Mouse (Mus musculus) left cerebral cortex, adult 11 months (tissue): ENCODE measurements around the gene Ccna1.

Experiments used
- DNase-seq: peaks from one replicate; pipeline ENCODE4 v3.0.0; 2022; ENCODE audit warnings: low spot score

The Ccna1 gene

DNA sequence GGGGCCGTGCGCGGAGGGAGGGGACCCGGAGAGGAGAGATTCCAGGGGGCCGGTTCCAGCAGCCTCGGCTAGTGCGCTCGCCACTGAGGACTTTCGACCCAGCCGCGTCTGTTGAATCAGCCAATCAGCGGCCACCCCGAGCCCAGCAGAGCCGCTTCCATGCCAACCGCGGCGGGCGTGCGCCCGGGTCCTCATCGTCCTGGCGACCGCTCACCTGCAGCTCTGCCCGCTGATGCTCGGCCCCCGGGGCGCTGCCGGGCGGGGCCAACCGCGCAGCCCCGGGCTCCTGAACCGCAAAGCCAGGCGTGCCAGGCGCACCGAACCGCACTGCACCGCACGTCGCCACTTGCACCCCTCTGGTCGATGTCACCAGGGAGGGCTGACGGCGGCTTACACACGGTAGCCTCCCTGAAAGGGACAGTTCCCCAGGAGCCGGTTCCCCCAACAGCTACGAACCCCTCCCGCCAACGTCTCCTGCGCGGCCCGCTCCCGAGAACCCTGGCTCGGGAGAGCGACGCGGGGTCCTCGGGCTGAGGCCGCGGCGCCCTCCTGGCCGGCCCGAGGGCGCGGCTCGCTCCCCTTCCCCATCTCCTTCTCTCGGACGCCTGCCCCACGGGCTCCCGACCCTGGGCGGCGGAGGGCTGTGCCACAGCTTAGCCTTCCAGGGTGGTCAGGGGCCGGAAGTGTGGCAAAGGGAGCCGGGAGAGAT is at the start of gene Ccna1:
Gene Ccna1 (minus strand): TSS at position 464 of the 709 bp plus-strand sequence.
- DNase-seq, result no peak

GRCm38 (mm10) chr3:55101092-55101491 is 45.8 kb upstream of the Ccna1 start:
- no peak for DNase-seq

- DNase-seq, result no peak
These were observed 43.7 kb upstream of the Ccna1 start for GRCm38 (mm10) chr3:55098990-55099389.

GRCm38 (mm10) chr3:55098014-55098413 is 42.7 kb upstream of the Ccna1 start:
- DNase-seq, result no peak

GRCm38 (mm10) chr3:55097186-55097585 is 41.9 kb upstream of the Ccna1 start:
- DNase-seq, result no peak

- DNase-seq, result no peak
These were observed 41.3 kb upstream of the Ccna1 start for GRCm38 (mm10) chr3:55096655-55097005.

GRCm38 (mm10) chr3:55095968-55096654 is 40.8 kb upstream of the Ccna1 start:
- peak; percentile 53 for DNase-seq

GRCm38 (mm10) chr3:55093161-55093560 is 37.9 kb upstream of the Ccna1 start:
- no peak for DNase-seq

DNA sequence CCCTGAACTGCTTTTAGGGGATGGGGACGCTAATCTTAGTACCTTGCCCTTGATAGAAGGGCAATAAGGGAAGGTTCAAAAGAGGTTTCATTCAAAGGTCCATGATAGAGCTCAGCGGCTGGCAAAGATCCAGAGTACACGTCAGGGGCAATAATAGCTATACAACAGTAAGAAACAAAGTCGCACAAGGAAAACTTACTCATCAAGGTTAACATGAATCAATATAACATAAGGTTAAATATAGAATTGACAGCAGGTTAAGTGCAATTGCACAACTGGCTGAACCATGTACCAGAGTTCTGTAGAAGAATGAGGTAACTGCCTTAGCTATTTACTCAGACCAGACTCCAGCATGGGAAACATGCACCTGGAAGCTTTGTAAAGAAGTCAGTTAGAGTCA is 34.0 kb upstream of the Ccna1 start:
- DNase-seq, result no peak

GRCm38 (mm10) chr3:55088843-55089242 is 33.5 kb upstream of the Ccna1 start:
- DNase-seq, result no peak

GRCm38 (mm10) chr3:55088359-55088758 is 33.1 kb upstream of the Ccna1 start:
- DNase-seq, result no peak

- DNase-seq, result no peak
These were observed 32.1 kb upstream of the Ccna1 start for GRCm38 (mm10) chr3:55087360-55087759.

GRCm38 (mm10) chr3:55086948-55087347 is 31.6 kb upstream of the Ccna1 start:
- DNase-seq, result no peak

- DNase-seq, result no peak
These were observed 30.4 kb upstream of the Ccna1 start for GRCm38 (mm10) chr3:55085716-55086115.

DNA sequence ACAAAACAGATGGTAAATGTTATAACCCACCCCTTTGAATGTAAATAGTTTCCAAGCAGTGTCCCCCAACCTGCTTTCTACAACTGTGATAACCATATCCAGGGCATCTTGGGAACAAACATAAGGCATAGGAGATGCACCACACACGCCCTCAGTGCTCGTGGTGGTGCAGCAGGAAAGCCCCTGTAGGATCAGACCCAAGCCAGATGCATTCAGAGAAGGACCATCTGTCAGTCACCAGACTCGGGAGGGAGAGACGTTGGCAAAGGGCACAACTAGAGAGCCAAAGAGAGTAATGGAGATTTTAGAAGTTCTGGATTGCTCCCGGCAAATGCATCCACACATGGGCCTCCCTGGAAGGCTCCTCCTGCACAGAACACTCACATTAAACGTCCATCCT is 29.5 kb upstream of the Ccna1 start:
- DNase-seq, result no peak

GRCm38 (mm10) chr3:55080055-55080454 is 24.8 kb upstream of the Ccna1 start:
- peak; percentile 74 for DNase-seq

GRCm38 (mm10) chr3:55079619-55080018 is 24.3 kb upstream of the Ccna1 start:
- no peak for DNase-seq

- no peak for DNase-seq
These were observed 22.9 kb upstream of the Ccna1 start for GRCm38 (mm10) chr3:55078233-55078632.

DNA sequence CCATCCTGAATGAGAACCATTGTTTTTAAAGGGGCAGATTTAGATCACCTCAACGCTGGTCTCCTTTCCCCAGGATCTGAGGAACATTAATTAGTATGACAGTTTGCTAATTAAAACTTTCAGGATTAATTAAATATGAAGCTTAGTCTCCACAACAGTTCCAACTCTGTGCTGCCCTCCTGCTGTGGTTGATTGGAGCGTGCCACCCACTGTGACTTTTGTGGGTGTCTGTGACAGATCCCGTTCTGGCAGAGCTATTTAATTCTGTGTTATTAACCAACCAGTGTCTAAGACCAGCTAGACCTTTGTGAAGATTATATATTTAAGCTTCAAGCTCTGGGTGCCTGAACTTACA is 20.0 kb upstream of the Ccna1 start:
- no peak for DNase-seq

DNA sequence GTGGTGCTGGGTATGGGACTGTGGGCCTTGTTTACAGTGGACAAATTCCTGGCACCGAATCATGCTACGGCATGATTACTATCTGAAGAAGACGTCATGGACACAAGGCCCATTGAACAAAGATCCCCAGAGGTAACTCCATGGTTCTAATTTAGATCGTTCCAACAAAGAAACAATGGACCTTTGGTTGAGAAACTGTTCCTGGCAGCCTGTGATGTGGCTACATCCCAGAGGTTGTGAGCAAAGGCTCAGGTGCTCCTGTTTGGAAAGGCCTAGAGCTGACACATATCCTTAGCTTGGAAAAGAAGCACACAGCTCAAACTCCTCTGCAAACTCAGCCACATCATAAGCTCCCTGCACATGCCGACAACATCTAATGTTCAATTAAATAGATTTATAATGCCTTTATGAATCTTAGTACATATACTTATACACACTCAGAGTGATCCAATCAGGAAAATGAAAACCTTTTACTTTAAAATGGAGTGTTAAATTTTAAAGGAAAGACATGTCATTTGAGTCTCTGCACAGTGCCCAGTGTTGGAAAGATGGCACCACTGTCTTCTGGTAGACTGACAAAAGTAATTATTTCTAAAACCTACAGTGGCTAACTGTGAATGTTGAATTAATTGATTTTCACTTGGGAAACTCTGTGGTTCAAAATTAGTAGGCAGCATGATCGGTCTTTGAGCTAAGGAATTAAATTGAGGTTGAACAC is 19.4 kb upstream of the Ccna1 start:
- DNase-seq, result no peak

DNA sequence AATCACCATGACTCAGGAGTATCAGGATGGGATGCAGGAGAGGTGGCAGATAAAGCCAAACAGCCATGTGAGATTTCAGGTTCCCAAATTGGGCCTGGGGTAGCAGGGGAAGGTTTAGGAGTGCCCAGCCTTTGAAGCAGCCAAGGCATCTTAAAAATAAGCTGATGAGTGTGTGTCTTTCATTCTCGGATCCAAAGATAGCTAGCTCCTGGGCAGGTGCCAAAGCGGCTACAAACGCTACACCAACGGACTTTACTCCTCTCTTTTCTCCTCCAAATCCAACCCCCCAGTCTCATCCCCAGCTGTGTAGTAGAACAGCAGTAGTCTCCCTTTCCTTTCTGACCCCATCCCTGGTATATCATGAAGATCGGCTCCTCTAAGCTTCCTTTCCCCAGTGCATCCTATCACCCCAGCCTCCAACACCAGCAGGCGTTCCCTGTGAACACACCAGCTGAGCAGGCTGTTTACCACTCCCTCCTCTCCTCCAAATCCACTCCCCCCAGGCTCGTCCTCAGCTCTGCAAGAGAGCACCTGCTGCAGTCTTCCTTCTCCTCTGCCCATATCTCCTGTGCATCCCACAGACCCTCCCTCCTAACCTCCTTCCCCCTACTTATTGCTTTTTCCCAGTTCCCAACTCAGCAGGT is 12.6 kb upstream of the Ccna1 start:
- DNase-seq, result no peak

GRCm38 (mm10) chr3:55066666-55067023 is 11.3 kb upstream of the Ccna1 start:
- no peak for DNase-seq
